Mouse (Mus musculus) MEL (cell line): Measurements from ENCODE around the gene Dpysl5. TPM values are rescaled to one million over a fixed set of nuclear protein-coding genes. Genes with fewer than 3 reads are reported as not detected.

ENCODE experiments used
- DNase-seq: peaks from one replicate; pipeline ENCODE4 v3.0.0; 2011; ENCODE audit warnings: low read depth, low spot score
- H3K27ac ChIP-seq: 2 replicates; pipeline ENCODE4 v1.5.1; 2012; ENCODE audit warnings: low read depth, mild to moderate bottlenecking, control low read depth, low read length, moderate library complexity; ENCODE audit not compliant: control insufficient read depth
- H3K27me3 ChIP-seq, 2 experiments: fragments of 150-350 bp in 1 of 2; sonication (generic) in 1 of 2; 2 replicates each; pipeline ENCODE4 v1.6.1; 2012; ENCODE audit warnings: low read length in 2 of 2, mild to moderate bottlenecking in 2 of 2, improper control_type of control experiment in 1 of 2, moderate library complexity in 1 of 2; ENCODE audit not compliant: insufficient read depth in 2 of 2, control insufficient read depth in 1 of 2
- H3K36me3 ChIP-seq, 2 experiments: 2 replicates each; pipeline ENCODE4 v1.6.1; 2012 to 2014; ENCODE audit warnings: low read length in 2 of 2, improper control_type of control experiment in 1 of 2, inconsistent platforms in 1 of 2, mild to moderate bottlenecking in 1 of 2; ENCODE audit not compliant: insufficient read depth in 2 of 2, control insufficient read depth in 1 of 2
- H3K4me1 ChIP-seq, 2 experiments: fragments of 150-350 bp in 1 of 2; sonication (generic) in 1 of 2; 2 replicates each; pipeline ENCODE4 v1.6.1; 2012; ENCODE audit warnings: low read length in 2 of 2, improper control_type of control experiment in 1 of 2, mild to moderate bottlenecking in 1 of 2; ENCODE audit not compliant: insufficient read depth in 2 of 2, control insufficient read depth in 1 of 2
- H3K4me3 ChIP-seq, 2 experiments: fragments of 150-350 bp in 1 of 2; sonication (generic) in 1 of 2; 2 replicates each; pipeline ENCODE4 v1.5.1; 2012; ENCODE audit warnings: low read depth in 2 of 2, low read length in 2 of 2, mild to moderate bottlenecking in 2 of 2, moderate library complexity in 2 of 2, control low read depth in 1 of 2, improper control_type of control experiment in 1 of 2; ENCODE audit not compliant: control insufficient read depth in 1 of 2, insufficient read depth in 1 of 2
- H3K79me2 ChIP-seq: 2 replicates; pipeline ENCODE4 v1.6.1; 2012; ENCODE audit warnings: mild to moderate bottlenecking, low read length, moderate library complexity; ENCODE audit not compliant: control insufficient read depth, poor library complexity, insufficient read depth
- H3K9ac ChIP-seq: 2 replicates; pipeline ENCODE4 v1.6.1; 2012; ENCODE audit warnings: low read depth, mild to moderate bottlenecking, control low read depth, low read length, moderate library complexity; ENCODE audit not compliant: control insufficient read depth, poor library complexity, severe bottlenecking
- H3K9me3 ChIP-seq: fragments of 150-350 bp; sonication (generic); replicated peaks from 2 replicates; pipeline ENCODE4 v1.6.1; 2012; ENCODE audit warnings: mild to moderate bottlenecking, low read length, improper control_type of control experiment, moderate library complexity; ENCODE audit not compliant: insufficient read depth
- BHLHE40 ChIP-seq: IDR thresholded peaks from 2 replicates; pipeline ENCODE4 v1.6.1; 2012; ENCODE audit warnings: low read depth, mild to moderate bottlenecking, inconsistent platforms, low read length, improper control_type of control experiment, borderline replicate concordance
- CHD1 ChIP-seq: IDR thresholded peaks from 2 replicates; pipeline ENCODE4 v1.6.1; 2012; ENCODE audit warnings: low read depth, mild to moderate bottlenecking, inconsistent platforms, low read length, improper control_type of control experiment
- E2F4 ChIP-seq: IDR thresholded peaks from 2 replicates; pipeline ENCODE4 v1.6.1; 2011; ENCODE audit warnings: low read depth, low read length, improper control_type of control experiment, borderline replicate concordance
- ELF1 ChIP-seq: IDR thresholded peaks from 2 replicates; pipeline ENCODE4 v1.6.1; 2014; ENCODE audit warnings: low read depth, mild to moderate bottlenecking, inconsistent platforms, low read length, improper control_type of control experiment, moderate library complexity
- EP300 ChIP-seq, 2 experiments: IDR thresholded peaks; 2 replicates each; pipeline ENCODE4 v1.6.1; 2011; ENCODE audit warnings: improper control_type of control experiment in 2 of 2, low read length in 2 of 2, low read depth in 1 of 2, mild to moderate bottlenecking in 1 of 2
- ETS1 ChIP-seq: IDR thresholded peaks from 2 replicates; pipeline ENCODE4 v1.6.1; 2012; ENCODE audit warnings: low read depth, mild to moderate bottlenecking, inconsistent platforms, low read length, improper control_type of control experiment, moderate library complexity
- GABPA ChIP-seq: IDR thresholded peaks from 2 replicates; pipeline ENCODE4 v1.6.1; 2012; ENCODE audit warnings: low read depth, mild to moderate bottlenecking, inconsistent platforms, low read length, improper control_type of control experiment, moderate library complexity
- GATA1 ChIP-seq: IDR thresholded peaks from 2 replicates; pipeline ENCODE4 v1.6.1; 2011; ENCODE audit warnings: low read depth, low read length, improper control_type of control experiment
- JUND ChIP-seq: IDR thresholded peaks from 2 replicates; pipeline ENCODE4 v1.6.1; 2011; ENCODE audit warnings: low read depth, mild to moderate bottlenecking, improper control_type of control experiment, low read length
- KAT2A ChIP-seq: conservative IDR thresholded peaks from 2 replicates; pipeline ENCODE4 v1.6.1; 2012; ENCODE audit warnings: low read depth, low read length, improper control_type of control experiment, inconsistent platforms
- MAX ChIP-seq: IDR thresholded peaks from 2 replicates; pipeline ENCODE4 v1.6.1; 2011; ENCODE audit warnings: low read length, improper control_type of control experiment
- MAZ ChIP-seq: IDR thresholded peaks from 2 replicates; pipeline ENCODE4 v1.6.1; 2012; ENCODE audit warnings: low read depth, mild to moderate bottlenecking, inconsistent platforms, low read length, improper control_type of control experiment
- MEF2A ChIP-seq: IDR thresholded peaks from 2 replicates; pipeline ENCODE4 v1.6.1; 2014; ENCODE audit warnings: low read depth, mild to moderate bottlenecking, inconsistent platforms, low read length, improper control_type of control experiment; ENCODE audit not compliant: poor library complexity, insufficient replicate concordance, severe bottlenecking; ENCODE audit errors: extremely low read depth
- MXI1 ChIP-seq: IDR thresholded peaks from 2 replicates; pipeline ENCODE4 v1.6.1; 2011; ENCODE audit warnings: mild to moderate bottlenecking, low read depth, low read length, improper control_type of control experiment
- MYB ChIP-seq: IDR thresholded peaks from 2 replicates; pipeline ENCODE4 v1.6.1; 2011; ENCODE audit warnings: mild to moderate bottlenecking, low read depth, low read length, improper control_type of control experiment
- MYC ChIP-seq: IDR thresholded peaks from 2 replicates; pipeline ENCODE4 v1.6.1; 2011; ENCODE audit warnings: low read depth, mild to moderate bottlenecking, low read length, improper control_type of control experiment, moderate library complexity
- NELFE ChIP-seq: IDR thresholded peaks from 2 replicates; pipeline ENCODE4 v1.6.1; 2011; ENCODE audit warnings: low read depth, low read length, improper control_type of control experiment
- NRF1 ChIP-seq: IDR thresholded peaks from 2 replicates; pipeline ENCODE4 v1.6.1; 2014; ENCODE audit warnings: low read depth, mild to moderate bottlenecking, inconsistent platforms, low read length, improper control_type of control experiment, moderate library complexity; ENCODE audit not compliant: poor library complexity, insufficient read depth, severe bottlenecking
- POLR2A ChIP-seq, 2 experiments: IDR thresholded peaks; 2 replicates each; pipeline ENCODE4 v1.6.1; 2011 to 2012; ENCODE audit warnings: low read length in 2 of 2, mild to moderate bottlenecking in 2 of 2, control low read depth in 1 of 2, improper control_type of control experiment in 1 of 2, low read depth in 1 of 2, moderate library complexity in 1 of 2; ENCODE audit not compliant: control insufficient read depth in 1 of 2, insufficient read depth in 1 of 2, poor library complexity in 1 of 2
- POLR2AphosphoS2 ChIP-seq: IDR thresholded peaks from 2 replicates; pipeline ENCODE4 v1.6.1; 2011; ENCODE audit warnings: low read length, improper control_type of control experiment
- POLR2AphosphoS5 ChIP-seq: IDR thresholded peaks from 2 replicates; pipeline ENCODE4 v1.6.1; 2012; ENCODE audit warnings: low read depth, borderline replicate concordance, mild to moderate bottlenecking, inconsistent platforms, low read length, moderate library complexity, mixed read lengths
- RAD21 ChIP-seq: IDR thresholded peaks from 2 replicates; pipeline ENCODE4 v1.6.1; 2011; ENCODE audit warnings: mild to moderate bottlenecking, low read depth, low read length, improper control_type of control experiment
- RCOR1 ChIP-seq: IDR thresholded peaks from 2 replicates; pipeline ENCODE4 v1.6.1; 2012; ENCODE audit warnings: low read depth, mild to moderate bottlenecking, inconsistent platforms, low read length, improper control_type of control experiment
- SIN3A ChIP-seq: IDR thresholded peaks from 2 replicates; pipeline ENCODE4 v1.6.1; 2012; ENCODE audit warnings: low read length, improper control_type of control experiment, inconsistent platforms
- SMC3 ChIP-seq: IDR thresholded peaks from 2 replicates; pipeline ENCODE4 v1.6.1; 2011; ENCODE audit warnings: low read depth, low read length, improper control_type of control experiment
- TAL1 ChIP-seq: IDR thresholded peaks from 2 replicates; pipeline ENCODE4 v1.6.1; 2012; ENCODE audit warnings: mild to moderate bottlenecking, inconsistent platforms, low read length, moderate library complexity, mixed read lengths
- TBP ChIP-seq: IDR thresholded peaks from 2 replicates; pipeline ENCODE4 v1.8.0; 2011; ENCODE audit warnings: low read depth, low read length, improper control_type of control experiment
- TCF12 ChIP-seq: IDR thresholded peaks from 2 replicates; pipeline ENCODE4 v1.6.1; 2014; ENCODE audit warnings: low read depth, mild to moderate bottlenecking, inconsistent platforms, low read length, improper control_type of control experiment, moderate library complexity
- UBTF ChIP-seq: IDR thresholded peaks from 2 replicates; pipeline ENCODE4 v1.6.1; 2012; ENCODE audit warnings: low read depth, mild to moderate bottlenecking, inconsistent platforms, low read length, improper control_type of control experiment, moderate library complexity, borderline replicate concordance; ENCODE audit not compliant: insufficient read depth
- USF1 ChIP-seq: IDR thresholded peaks from 2 replicates; pipeline ENCODE4 v1.6.1; 2014; ENCODE audit warnings: low read depth, mild to moderate bottlenecking, inconsistent platforms, low read length, improper control_type of control experiment, moderate library complexity
- USF2 ChIP-seq, 2 experiments: IDR thresholded peaks; 2 replicates each; pipeline ENCODE4 v1.6.1; 2011 to 2012; ENCODE audit warnings: improper control_type of control experiment in 2 of 2, low read length in 2 of 2, borderline replicate concordance in 1 of 2, inconsistent platforms in 1 of 2, low read depth in 1 of 2, mild to moderate bottlenecking in 1 of 2; ENCODE audit not compliant: insufficient read depth in 1 of 2
- ZC3H11A ChIP-seq: IDR thresholded peaks from 2 replicates; pipeline ENCODE4 v1.6.1; 2012; ENCODE audit warnings: low read depth, mild to moderate bottlenecking, inconsistent platforms, low read length, improper control_type of control experiment
- ZKSCAN1 ChIP-seq: IDR thresholded peaks from 2 replicates; pipeline ENCODE4 v1.6.1; 2012; ENCODE audit warnings: low read depth, mild to moderate bottlenecking, inconsistent platforms, low read length, improper control_type of control experiment, moderate library complexity
- ZMIZ1 ChIP-seq: IDR thresholded peaks from 2 replicates; pipeline ENCODE4 v1.6.1; 2012; ENCODE audit warnings: low read depth, mild to moderate bottlenecking, inconsistent platforms, low read length, improper control_type of control experiment, moderate library complexity
- ZNF384 ChIP-seq: IDR thresholded peaks from 2 replicates; pipeline ENCODE4 v1.6.1; 2012; ENCODE audit warnings: low read depth, mild to moderate bottlenecking, inconsistent platforms, low read length, improper control_type of control experiment
- polyA plus RNA-seq, 2 experiments: library from polyadenylated mRNA; stranded (reverse) in 1 of 2; unstranded in 1 of 2; fragments of >175 nt in 1 of 2; fragments of >200 nt in 1 of 2; gene quantifications; 2 replicates each; pipeline versions ENCODE4 v1.2.1 to v1.2.4; 2012; ENCODE audit warnings: low replicate concordance in 2 of 2, low read depth in 1 of 2; ENCODE audit not compliant: insufficient read length in 2 of 2, insufficient read depth in 1 of 2, missing spikeins in 1 of 2
- total RNA-seq: library from RNA; depleted of rRNA; stranded (reverse); fragments of 300-350 nt; gene quantifications from 2 replicates; pipeline ENCODE4 v1.2.3, GENCODE M21; 2012

The Dpysl5 gene
- total and polyA plus RNA-seq, 3 experiments, result not detected

DNA sequence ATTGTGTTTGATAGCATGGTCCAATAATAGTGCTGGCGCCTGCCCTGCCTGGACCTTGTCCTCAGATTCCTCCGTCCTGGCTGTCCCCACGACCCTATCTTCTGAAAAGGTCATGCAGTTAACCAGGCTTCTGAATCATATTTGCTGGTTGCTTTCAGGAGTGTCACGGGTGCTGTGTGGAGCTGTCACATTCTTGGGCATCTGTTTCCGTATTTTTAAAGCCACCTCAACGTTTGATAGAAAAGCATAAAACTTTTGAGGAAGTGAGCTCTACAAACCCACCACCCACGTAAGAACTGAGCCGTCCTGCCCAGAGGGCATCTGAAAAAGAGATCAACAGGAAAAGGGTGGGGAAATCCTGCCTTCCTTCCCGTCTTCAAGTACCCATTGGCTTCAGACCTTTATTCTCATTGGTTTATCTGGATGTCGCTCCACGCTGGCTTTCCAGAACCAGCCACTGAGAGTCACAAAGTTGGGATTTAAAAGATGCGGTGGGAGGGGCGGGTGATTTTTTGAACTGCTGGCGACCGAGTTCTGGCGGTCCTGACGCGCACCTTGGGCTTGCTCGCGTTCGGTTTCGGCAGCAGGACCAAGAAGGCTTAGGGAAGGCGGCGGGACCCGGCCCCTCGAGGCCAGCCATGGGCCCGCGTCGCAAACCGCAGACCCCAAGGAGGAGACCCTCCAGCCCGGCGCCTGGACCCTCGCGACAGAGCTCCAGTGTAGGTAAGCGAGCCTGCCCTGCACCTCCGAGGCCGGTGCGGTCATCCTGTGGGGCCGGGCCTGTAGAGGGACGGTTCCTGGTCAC lies 44.8 kb upstream of the Dpysl5 start, which contains the start of gene Cenpa:
TSS of gene Cenpa (plus strand) at position 387 of the 805 bp plus-strand sequence.
- H3K27me3 ChIP-seq, result no peaks in the 10 kb centered on the region
- H3K4me1 ChIP-seq, result peaks cover 15 to 26% of the 10 kb centered on the region in 2 experiments
- H3K79me2 ChIP-seq, result peaks cover 41% of the 10 kb centered on the region
- H3K4me3 ChIP-seq, result peak within 1 kb of the TSS; percentile 88 to 97
- peak; percentile 100 for DNase-seq
- H3K9ac ChIP-seq, result peak within 1 kb of the TSS; percentile 90
- peak within 1 kb of the TSS; percentile 98 for H3K27ac ChIP-seq
- no peaks in the 10 kb centered on the region for H3K9me3 ChIP-seq
- peaks cover 24 to 34% of the 10 kb centered on the region in 2 experiments for H3K36me3 ChIP-seq
- TF ChIP-seq RCOR1 (peak; percentile 37; the same call in 1 of the 2 replicates), POLR2A (IDR thresholded peaks at IDR 0.05; ENCODE audit: control insufficient read depth in 1 of 2, insufficient read depth in 1 of 2, low read depth in 1 of 2, low read length in 2 of 2, poor library complexity in 1 of 2) (peak; percentile 83 to 96), ETS1 (peak; percentile 92), KAT2A (peak; percentile 68), JUND (no peak; the same call in 1 of the 2 replicates), E2F4 (no peak), TAL1 (no peak), POLR2AphosphoS5 (peak; percentile 15; the same call in 1 of the 2 replicates), ELF1 (peak; percentile 91), MYC (peak; percentile 72), USF2 (IDR thresholded peaks at IDR 0.05; ENCODE audit: borderline replicate concordance in 1 of 2, insufficient read depth in 1 of 2, low read depth in 1 of 2, low read length in 2 of 2) (no peak), TBP (peak; percentile 96), MYB (no peak), ZC3H11A (no peak), NRF1 (no peak), MAZ (peak; percentile 95), ZNF384 (peak; percentile 42; the same call in 1 of the 2 replicates), MEF2A (no peak), SIN3A (peak; percentile 99), ZMIZ1 (peak; percentile 98), NELFE (peak; percentile 98), RAD21 (no peak), TCF12 (peak; percentile 79), USF1 (peak; percentile 28), MXI1 (peak; percentile 95), GABPA (no peak), POLR2AphosphoS2 (peak; percentile 91), MAX (peak; percentile 81), SMC3 (no peak), GATA1 (no peak; the same call in 1 of the 2 replicates), CHD1 (no peak), ZKSCAN1 (no peak), EP300 (IDR thresholded peaks at IDR 0.05; ENCODE audit: low read depth in 1 of 2, low read length in 2 of 2) (peak in 1 of 2 experiments; percentile 54; a peak in 1 of 4 replicates), UBTF (no peak), BHLHE40 (no peak)
